Mouse (Mus musculus) kidney, embryonic 14.5 days (tissue): ENCODE measurements around the gene Vmn1r8. TPM values are rescaled to one million over a fixed set of nuclear protein-coding genes. Genes with fewer than 3 reads are reported as not detected.
"Not testable (repeated sequence)": the region's sequence is repeated elsewhere in the genome, so short reads cannot be mapped to it uniquely, and the experiment has no call there.

Experiments
- ATAC-seq: fragments of 200-750 bp; cut with Nextera tagmentation; 2 replicates; pipeline ENCODE4 v1.8.0; 2017; ENCODE audit warnings: moderate number of reproducible peaks, mild to moderate bottlenecking, moderate TSS enrichment, moderate library complexity; ENCODE audit not compliant: low FRiP score, low TSS enrichment
- H3K27ac ChIP-seq: fragments of 300-500 bp; sonication (generic); 2 replicates; pipeline ENCODE4 v1.5.1; 2014; ENCODE audit warnings: low read depth, mild to moderate bottlenecking, low read length, moderate library complexity, mixed read lengths
- H3K27me3 ChIP-seq: fragments of 300-500 bp; sonication (generic); 2 replicates; pipeline ENCODE4 v1.6.1; 2014; ENCODE audit warnings: mild to moderate bottlenecking, low read length; ENCODE audit not compliant: control insufficient read depth, insufficient read depth
- H3K36me3 ChIP-seq: fragments of 300-500 bp; sonication (generic); 2 replicates; pipeline ENCODE4 v1.6.1; 2014; ENCODE audit warnings: low read length, mixed read lengths; ENCODE audit not compliant: control insufficient read depth, insufficient read depth
- H3K4me1 ChIP-seq: fragments of 300-500 bp; sonication (generic); 2 replicates; pipeline ENCODE4 v1.6.1; 2014; ENCODE audit warnings: low read length, mixed read lengths; ENCODE audit not compliant: control insufficient read depth, insufficient read depth
- H3K4me2 ChIP-seq: fragments of 300-500 bp; sonication (generic); replicated peaks from 2 replicates; pipeline ENCODE4 v1.6.1; 2014; ENCODE audit warnings: low read depth, mild to moderate bottlenecking, low read length
- H3K4me3 ChIP-seq: fragments of 300-500 bp; sonication (generic); 2 replicates; pipeline ENCODE4 v1.5.1; 2014; ENCODE audit warnings: mild to moderate bottlenecking, low read length
- H3K9ac ChIP-seq: fragments of 300-500 bp; sonication (generic); 2 replicates; pipeline ENCODE4 v1.6.1; 2014; ENCODE audit warnings: low read depth, mild to moderate bottlenecking, low read length, moderate library complexity
- H3K9me3 ChIP-seq: fragments of 300-500 bp; sonication (generic); 2 replicates; pipeline ENCODE4 v1.6.1; 2016; ENCODE audit warnings: low read length; ENCODE audit not compliant: control insufficient read depth
- WGBS: fragments of 180-500 bp; shearing (Covaris S2); extraction: QIAGEN DNeasy Blood & Tissue Kit; methylation state at CpG from one replicate; pipeline ENCODE4 v1.1.7; 2014; 5-methylcytosine and 5-hydroxymethylcytosine counted together
- polyA plus RNA-seq: library from polyadenylated mRNA; unstranded; fragments of >200 nt; fragmentation: Nextera tagmentation; extraction: Ambion mirVana; gene quantifications from 2 replicates; pipeline ENCODE4 v1.2.1, GENCODE M21; 2014

Gene Vmn1r8
- polyA plus RNA-seq = not detected in 2 replicates

DNA sequence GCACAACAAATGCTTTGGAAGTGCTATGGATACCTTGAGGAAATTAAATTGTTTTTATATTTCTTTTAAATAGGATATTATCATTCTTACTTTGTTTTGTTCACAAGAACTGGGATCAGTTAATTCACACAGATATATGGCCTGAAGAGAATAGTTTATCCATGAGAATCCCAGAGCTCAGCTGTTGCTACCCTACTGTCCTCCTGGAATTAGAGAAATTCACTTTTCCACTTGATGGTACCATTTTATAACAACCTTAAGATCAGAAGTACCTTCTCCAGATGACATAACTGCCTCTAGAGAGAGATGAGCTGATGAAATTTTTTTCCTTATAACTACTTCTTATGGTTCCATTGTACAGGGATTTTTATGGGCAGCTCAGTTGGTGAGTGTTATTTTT lies at the start of gene Vmn1r8:
TSS of gene Vmn1r8 (plus strand) at position 301 of the 400 bp plus-strand sequence.
- Histone ChIP-seq H3K27me3 (no peaks in the 10 kb centered on the region), H3K9ac (no peak within 1 kb of the TSS), H3K4me1 (no peaks in the 10 kb centered on the region), H3K4me3 (no peak within 1 kb of the TSS), H3K36me3 (no peaks in the 10 kb centered on the region), H3K27ac (no peak within 1 kb of the TSS), H3K9me3 (no peaks in the 10 kb centered on the region), H3K4me2 (no peak within 1 kb of the TSS)
- ATAC-seq = no peak

DNA sequence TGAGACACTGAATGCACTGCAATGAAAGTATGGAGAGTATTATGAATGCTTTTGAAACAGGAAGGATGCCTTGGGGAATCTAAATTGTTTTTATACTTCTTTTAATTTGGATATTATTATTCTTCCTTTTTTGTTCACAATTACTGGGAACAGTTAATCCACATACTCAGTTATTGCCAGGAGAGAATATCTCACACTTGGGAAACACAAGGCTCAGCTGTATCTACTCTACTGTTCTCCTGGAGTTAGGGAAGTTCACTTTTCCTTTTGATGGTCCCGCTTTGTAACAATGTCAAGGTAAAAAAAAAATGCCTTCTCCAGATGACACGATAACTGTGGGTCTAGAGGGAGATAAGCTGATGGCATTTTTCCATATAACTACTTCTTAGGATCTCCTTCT lies 35.1 kb upstream of the Vmn1r8 start, which contains the start of gene Vmn1r6:
TSS of gene Vmn1r6 (plus strand) at position 301 of the 400 bp plus-strand sequence.
- H3K4me2 ChIP-seq = no peak within 1 kb of the TSS
- no peak within 1 kb of the TSS for H3K27ac ChIP-seq
- no peaks in the 10 kb centered on the region for H3K36me3 ChIP-seq
- H3K27me3 ChIP-seq = no peaks in the 10 kb centered on the region
- H3K4me1 ChIP-seq = no peaks in the 10 kb centered on the region
- no peaks in the 10 kb centered on the region for H3K9me3 ChIP-seq
- no peak within 1 kb of the TSS for H3K9ac ChIP-seq
- ATAC-seq = no peak
- no peak within 1 kb of the TSS for H3K4me3 ChIP-seq
- WGBS = 89% methylated on average over 2 of the region's 2 CpGs

DNA sequence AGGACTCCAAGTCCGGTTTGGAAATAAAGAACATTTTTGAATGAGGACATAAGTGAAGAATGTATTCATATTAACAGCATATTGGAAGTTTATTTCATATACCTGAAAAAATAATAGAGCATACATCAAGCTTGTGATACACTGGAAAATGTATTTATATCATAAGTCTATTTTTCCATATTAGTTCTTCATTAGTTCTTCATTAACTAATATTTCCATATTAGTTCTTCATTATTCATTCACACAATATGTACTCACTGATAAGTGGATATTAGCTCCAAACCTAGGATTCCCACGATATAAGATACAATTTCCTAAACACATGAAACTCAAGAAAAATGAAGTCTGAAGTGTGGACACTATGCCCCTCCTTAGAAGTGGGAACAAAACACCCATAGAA lies 6.9 kb upstream of the Vmn1r8 start, which contains the start of gene Vmn1r7:
TSS of gene Vmn1r7 (minus strand) at position 101 of the 400 bp plus-strand sequence.
- not testable (repeated sequence) for H3K4me3 ChIP-seq, H3K4me1 ChIP-seq, H3K4me2 ChIP-seq, H3K36me3 ChIP-seq, H3K27ac ChIP-seq, H3K27me3 ChIP-seq, H3K9me3 ChIP-seq, ATAC-seq, H3K9ac ChIP-seq
- WGBS = 88% methylated on average over 2 of the region's 2 CpGs

DNA sequence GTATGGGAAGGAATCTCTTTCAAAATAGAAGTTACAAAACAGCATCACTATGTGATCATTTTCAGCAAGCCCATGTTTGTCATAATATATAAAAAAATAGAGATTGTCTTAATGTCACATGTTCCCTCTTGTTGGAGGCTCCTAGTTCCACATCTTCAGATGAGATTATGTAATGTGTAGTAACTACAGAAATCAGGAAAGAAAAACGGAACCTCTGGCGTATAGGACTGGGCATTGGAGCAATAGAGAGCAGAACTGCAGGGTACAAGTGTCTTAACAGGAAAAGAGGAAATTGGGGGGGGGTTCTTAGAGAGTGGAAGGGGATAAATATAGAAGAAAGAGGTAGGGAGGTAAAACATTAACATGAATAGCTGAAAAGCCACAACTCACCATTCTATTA lies 2.6 kb downstream of the Vmn1r8 start:
- Histone ChIP-seq H3K36me3 (no peaks in the 10 kb centered on the region), H3K9me3 (no peaks in the 10 kb centered on the region), H3K4me3 (no peak overlapping the region), H3K4me1 (no peaks in the 10 kb centered on the region), H3K27ac (no peak overlapping the region), H3K27me3 (no peaks in the 10 kb centered on the region), H3K9ac (no peak overlapping the region), H3K4me2 (no peak overlapping the region)
- ATAC-seq = no peak
- WGBS = 84% methylated on average over 2 of the region's 2 CpGs

DNA sequence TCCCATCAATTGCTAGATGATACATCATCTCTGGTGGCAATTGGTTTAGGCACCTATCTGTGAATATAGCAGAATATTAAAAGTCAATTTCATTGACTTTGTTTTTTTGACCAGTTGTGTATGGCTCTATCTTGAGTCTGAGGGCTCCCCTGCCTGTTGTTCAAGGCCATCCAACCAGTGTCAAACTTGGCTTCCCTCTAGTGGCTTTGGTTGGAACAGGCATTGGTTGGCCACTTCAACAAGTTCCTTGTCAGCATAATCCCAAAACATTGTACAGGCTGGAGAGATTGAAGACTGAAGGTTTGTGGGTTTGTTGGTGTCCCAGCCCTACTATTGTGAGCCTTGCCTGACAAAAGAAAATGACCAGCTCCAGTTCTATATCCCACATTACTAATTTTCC lies 31.6 kb downstream of the Vmn1r8 start:
- H3K9me3 ChIP-seq = no peaks in the 10 kb centered on the region
- H3K27ac ChIP-seq = no peak overlapping the region
- no peaks in the 10 kb centered on the region for H3K36me3 ChIP-seq
- H3K4me3 ChIP-seq = no peak overlapping the region
- no peak overlapping the region for H3K4me2 ChIP-seq
- H3K9ac ChIP-seq = no peak overlapping the region
- no peaks in the 10 kb centered on the region for H3K27me3 ChIP-seq
- ATAC-seq = no peak
- no peaks in the 10 kb centered on the region for H3K4me1 ChIP-seq

DNA sequence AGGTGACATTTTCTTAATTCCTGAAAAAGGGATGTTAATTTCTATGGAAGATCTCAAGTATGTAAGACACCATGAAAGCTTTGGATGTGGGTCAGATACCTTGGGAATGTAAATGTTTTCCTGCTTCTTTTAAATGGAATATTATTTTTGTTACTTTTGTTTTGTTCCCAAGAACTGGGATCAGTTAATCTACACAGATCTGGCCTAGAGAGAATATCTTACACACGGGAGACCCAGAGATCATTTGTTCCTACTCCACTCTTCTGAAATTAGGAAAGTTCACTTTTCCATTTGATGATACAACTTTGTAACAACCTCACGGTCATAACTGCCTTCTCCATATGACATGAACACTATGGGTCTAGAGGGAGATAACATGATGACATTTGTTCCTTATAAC lies 34.4 kb downstream of the Vmn1r8 start, which contains the start of gene Vmn1r9:
TSS of gene Vmn1r9 (plus strand) at position 301 of the 400 bp plus-strand sequence.
- 91% methylated on average over 2 of the region's 2 CpGs for WGBS
- no peak within 1 kb of the TSS for H3K4me2 ChIP-seq

More for the DNA sequence above, 34.4 kb downstream of the Vmn1r8 start, which contains the start of gene Vmn1r9:
- H3K9me3 ChIP-seq = no peaks in the 10 kb centered on the region
- ATAC-seq = no peak
- H3K4me1 ChIP-seq = no peaks in the 10 kb centered on the region
- no peak within 1 kb of the TSS for H3K9ac ChIP-seq
- H3K27ac ChIP-seq = no peak within 1 kb of the TSS
- no peaks in the 10 kb centered on the region for H3K36me3 ChIP-seq
- H3K4me3 ChIP-seq = no peak within 1 kb of the TSS
- no peaks in the 10 kb centered on the region for H3K27me3 ChIP-seq

Other genes with a start within 250 kb of the Vmn1r8 start
- 20.4 and 38.3 TPM in 2 replicates for gene Kbtbd2, start 234.5 kb upstream of the Vmn1r8 start, polyA plus RNA-seq
- gene Fkbp9, start 200.2 kb upstream of the Vmn1r8 start, polyA plus RNA-seq = 56.1 and 103 TPM in 2 replicates
- gene Nt5c3, start 108.4 kb upstream of the Vmn1r8 start, polyA plus RNA-seq = 59.3 and 61.7 TPM in 2 replicates
- 0.19 and 0.24 TPM in 2 replicates for gene Vmn1r4, start 108.3 kb upstream of the Vmn1r8 start, polyA plus RNA-seq
- not detected in 2 replicates for gene Vmn1r5, start 62.0 kb upstream of the Vmn1r8 start, polyA plus RNA-seq
- not detected in 2 replicates for gene Vmn1r6, start 35.0 kb upstream of the Vmn1r8 start, polyA plus RNA-seq
- gene Vmn1r7, start 7.0 kb upstream of the Vmn1r8 start, polyA plus RNA-seq = not detected in 2 replicates
- gene Vmn1r9, start 34.5 kb downstream of the Vmn1r8 start, polyA plus RNA-seq = not detected in 2 replicates
- not detected in 2 replicates for gene Vmn1r10, start 77.2 kb downstream of the Vmn1r8 start, polyA plus RNA-seq
- gene Vmn1r11, start 101.2 kb downstream of the Vmn1r8 start, polyA plus RNA-seq = not detected in 2 replicates
- gene Vmn1r12, start 124.6 kb downstream of the Vmn1r8 start, polyA plus RNA-seq = not detected in 2 replicates
- not detected in 2 replicates for gene Vmn1r13, start 171.0 kb downstream of the Vmn1r8 start, polyA plus RNA-seq
- gene Vmn1r14, start 199.4 kb downstream of the Vmn1r8 start, polyA plus RNA-seq = not detected in 2 replicates
- not detected in 2 replicates for gene Vmn1r15, start 225.7 kb downstream of the Vmn1r8 start, polyA plus RNA-seq